Mouse (Mus musculus) large intestine, adult 2 months (tissue): ENCODE results near the gene Anln. TPM values are rescaled to one million over a fixed set of nuclear protein-coding genes. Genes with fewer than 3 reads are reported as not detected.
"Not testable (repeated sequence)": the region's sequence is repeated elsewhere in the genome, so short reads cannot be mapped to it uniquely, and the experiment has no call there.

Source experiments
- DNase-seq: peaks from one replicate; pipeline ENCODE4 v3.0.0-alpha.2; 2012; ENCODE audit warnings: low read depth, low spot score
- WGBS: fragments of 180-500 bp; shearing (Covaris S2); methylation state at CpG from one replicate; pipeline ENCODE4 v1.1.7; 2018; 5-methylcytosine and 5-hydroxymethylcytosine counted together
- polyA plus RNA-seq: library from polyadenylated mRNA; depleted of rRNA; stranded (reverse); fragments of >200 nt; gene quantifications from 2 replicates; pipeline ENCODE4 v1.2.3, GENCODE M21; 2012

Anln gene
- polyA plus RNA-seq, 1 experiment = 3.4 TPM

DNA sequence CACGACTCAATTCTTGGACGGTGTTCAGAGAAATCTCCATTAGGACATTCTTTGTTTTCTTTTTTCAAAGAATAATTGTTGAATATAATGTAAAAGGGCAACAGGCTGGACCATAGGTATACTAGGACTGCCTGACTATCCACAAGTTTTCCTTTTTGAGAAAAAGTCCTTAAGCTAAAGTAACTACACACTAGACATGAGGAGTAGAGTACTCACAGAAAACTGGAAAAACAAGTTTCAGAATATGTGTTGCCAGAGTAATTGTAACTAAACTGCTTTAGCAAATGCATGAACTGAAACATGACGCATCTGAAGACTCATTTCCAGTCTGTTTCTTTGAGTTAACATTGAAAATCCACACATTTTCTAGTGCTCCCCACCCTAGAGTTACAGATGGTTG lies 16.4 kb upstream of the Anln start:
- DNase-seq = no peak
- 51% methylated on average over 3 of the region's 3 CpGs for WGBS

DNA sequence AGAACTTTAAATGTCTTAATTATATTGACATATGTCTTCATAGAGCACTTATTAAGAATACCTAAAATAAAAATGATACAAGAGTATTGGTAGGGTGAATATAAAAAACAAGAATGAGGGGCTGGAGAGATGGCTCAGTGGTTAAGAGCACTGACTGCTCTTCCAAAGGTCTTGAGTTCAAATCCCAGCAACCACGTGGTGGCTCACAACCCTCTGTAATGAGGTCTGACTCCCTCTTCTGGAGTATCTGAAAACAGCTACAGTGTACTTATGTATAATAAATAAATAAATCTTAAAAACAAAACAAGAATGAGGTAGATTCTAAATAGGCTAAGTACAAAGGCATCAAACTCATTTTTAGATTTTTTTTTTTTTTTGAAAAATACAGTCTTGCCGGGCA lies 14.5 kb upstream of the Anln start:
- not testable (repeated sequence) for DNase-seq
- WGBS = 62% methylated on average over 2 of the region's 2 CpGs

DNA sequence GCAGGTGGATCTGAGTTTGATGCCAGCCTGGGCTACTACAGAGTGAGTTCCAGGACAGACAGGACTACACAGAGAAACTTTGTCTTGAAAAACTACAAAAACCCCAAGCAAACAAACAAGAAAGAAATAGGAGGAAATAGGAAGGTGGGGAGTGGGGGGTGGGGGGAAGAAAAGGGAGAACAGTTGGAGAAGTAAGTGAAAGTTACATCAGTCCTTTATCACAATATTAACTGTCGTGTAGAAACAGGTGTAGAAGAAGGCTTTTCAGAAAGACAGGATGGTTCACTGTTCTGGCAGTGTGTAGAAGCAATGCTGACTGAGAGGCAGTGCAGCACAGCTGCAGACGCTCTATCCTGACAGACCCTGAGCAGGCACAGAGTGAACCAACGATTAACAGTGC lies 14.0 kb upstream of the Anln start:
- WGBS = 74% methylated on average over 3 of the region's 3 CpGs

DNA sequence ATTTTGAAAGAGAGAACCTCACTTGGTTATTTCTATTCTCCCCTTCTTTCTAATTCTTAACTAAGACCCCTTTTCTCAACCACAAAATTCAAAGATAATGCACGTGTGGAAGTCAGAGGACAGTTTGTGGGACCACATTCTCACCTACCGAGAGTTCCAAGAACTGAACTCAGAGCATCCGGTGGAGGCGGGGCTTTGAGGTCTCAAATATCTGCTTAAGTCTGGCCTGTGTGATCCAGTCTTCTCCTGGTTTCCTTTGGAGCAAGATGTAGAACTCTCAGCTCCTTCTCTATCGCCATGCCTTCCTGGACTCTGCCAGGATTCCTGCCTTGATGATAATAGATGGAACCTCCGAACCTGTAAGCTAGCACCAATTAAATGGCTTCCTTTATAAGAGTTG lies 13.0 kb upstream of the Anln start:
- WGBS = 88% methylated on average over 6 of the region's 6 CpGs
- DNase-seq = no peak

More for the DNA sequence above, 14.0 kb upstream of the Anln start:
- DNase-seq = no peak

DNA sequence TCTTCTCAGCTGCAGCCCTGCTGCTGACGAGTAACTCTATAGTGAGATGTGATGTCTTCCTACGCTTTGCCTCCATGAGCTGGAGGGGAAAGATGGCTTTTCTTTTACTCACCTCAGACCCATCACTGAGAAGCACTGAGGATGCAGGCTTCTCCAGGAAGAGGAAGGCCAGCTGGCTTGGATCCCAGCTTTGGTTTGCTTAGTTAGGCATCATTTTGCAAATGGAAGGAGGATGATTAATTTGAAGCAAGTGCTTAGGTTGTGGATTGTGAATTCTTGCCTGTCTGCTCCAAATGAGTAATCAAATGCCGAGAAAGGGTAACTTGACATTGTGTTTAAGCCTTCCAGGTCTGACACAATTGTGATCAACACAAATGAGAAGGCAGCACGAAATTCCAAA lies 10.0 kb upstream of the Anln start:
- WGBS = 75% methylated on average over 4 of the region's 4 CpGs
- DNase-seq = no peak

DNA sequence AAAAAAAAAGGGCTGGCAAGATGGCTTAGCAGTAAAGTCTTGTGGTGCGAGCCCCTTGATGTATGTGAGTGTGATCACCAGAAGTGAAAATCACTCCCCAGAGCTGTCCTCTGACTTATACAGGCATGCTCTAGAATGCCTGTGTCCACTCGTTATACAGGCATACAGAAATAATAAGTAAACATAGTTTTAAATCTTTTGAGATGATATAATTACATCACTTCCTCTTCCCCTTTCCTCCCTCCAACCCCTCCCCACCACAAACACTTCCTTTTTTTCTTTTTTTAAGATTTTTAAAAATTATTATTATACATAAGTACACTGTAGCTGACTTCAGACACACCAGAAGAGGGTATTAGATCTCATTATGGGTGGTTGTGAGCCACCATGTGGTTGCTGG lies 5.7 kb upstream of the Anln start:
- WGBS = 65% methylated on average over 2 of the region's 2 CpGs
- no peak for DNase-seq

DNA sequence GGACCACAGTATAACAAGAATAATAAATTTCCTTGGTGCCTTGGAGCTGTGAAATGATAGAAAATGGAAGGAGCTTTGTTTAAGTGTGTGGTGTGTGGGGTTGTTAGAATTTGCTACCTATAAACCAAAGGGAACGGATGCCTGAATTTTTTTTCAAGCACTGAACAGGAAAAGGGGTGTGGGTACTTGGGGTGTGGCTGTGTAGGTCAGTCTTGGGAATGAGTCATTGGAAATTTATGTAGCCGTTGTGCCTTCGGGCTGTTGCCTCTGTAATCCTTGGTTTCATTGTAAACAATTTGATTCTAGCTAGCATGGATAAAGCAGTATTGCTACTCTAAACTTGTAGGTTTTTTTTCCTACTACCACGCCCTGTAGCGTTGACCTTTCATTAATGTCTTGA lies 1.4 kb upstream of the Anln start:
- no peak for DNase-seq
- 32% methylated on average over 5 of the region's 5 CpGs for WGBS

DNA sequence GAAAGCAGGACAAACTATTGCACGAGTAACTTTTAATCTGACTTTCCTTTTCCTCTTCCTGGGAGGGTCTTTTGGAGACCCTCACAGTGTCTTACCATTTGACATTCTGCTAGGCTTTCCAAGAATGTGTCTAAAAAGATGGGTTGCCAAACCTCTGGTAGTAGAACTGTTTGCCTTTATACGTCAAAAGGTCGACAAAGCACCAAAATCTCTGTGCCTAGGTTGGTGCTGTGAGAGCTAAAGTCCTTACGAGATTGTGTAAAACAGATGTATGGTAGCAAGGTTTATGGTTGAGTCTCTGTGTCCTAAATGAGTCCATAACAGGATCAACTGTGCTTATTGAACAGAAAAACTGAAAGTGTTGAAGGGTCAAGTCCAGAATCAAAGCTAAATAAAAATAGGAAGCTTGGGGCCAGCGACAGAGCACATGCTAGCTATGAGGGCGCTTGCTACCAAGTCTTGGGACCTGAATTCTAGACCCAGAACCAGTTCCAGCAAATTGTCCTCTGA lies 803 bp upstream of the Anln start:
- 52% methylated on average over 6 of the region's 6 CpGs for WGBS
- no peak for DNase-seq

DNA sequence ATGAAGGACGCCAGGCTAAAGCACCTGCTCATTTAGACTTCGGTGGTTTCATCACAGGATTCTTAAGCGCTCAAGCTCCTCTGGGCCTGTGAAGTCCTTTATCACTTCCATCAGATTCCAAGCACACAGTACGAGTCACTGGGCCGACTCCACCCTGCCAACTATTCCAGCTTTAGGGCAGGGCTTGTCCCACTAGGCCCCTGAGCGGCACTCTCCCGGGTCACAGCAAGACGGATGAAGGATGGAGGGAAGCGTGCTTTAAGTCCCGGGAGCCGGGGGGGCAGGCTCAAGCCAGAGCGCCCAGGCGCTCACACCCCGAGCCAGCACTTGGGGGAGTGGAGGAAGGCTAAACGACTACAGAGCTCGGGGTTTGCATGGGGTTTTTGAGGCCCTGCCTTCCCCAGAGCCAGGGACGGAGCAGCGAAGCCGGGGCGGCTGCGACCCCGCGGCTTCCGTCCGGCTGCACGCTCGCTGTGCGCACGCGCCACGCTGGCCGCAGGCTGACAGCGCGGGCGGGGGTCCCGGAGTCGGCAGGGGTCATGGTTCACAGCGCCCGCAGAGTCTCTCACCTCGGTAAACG lies 497 bp downstream of the Anln start:
- no peak for DNase-seq
- under 1% methylated on average over 41 of the region's 41 CpGs for WGBS

DNA sequence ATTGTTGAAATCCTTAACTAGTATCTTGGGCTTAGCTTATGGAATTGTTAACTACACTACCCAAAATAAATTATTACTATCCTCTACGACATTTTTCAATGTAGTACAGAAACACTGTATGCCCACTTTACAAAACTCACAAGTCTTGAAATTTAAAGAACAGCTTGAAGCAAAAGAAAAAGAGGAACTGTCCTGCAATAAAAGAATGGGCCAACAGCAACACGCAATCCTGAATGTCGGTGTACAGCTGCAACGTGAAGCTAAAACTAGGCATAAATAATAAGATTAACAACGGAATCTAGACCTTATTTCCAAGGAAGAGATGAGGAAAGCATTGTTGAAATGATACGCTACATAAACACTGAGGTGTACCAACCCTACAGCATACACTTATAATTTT lies 1.1 kb downstream of the Anln start:
- no peak for DNase-seq
- WGBS = 11% methylated on average over 6 of the region's 6 CpGs

DNA sequence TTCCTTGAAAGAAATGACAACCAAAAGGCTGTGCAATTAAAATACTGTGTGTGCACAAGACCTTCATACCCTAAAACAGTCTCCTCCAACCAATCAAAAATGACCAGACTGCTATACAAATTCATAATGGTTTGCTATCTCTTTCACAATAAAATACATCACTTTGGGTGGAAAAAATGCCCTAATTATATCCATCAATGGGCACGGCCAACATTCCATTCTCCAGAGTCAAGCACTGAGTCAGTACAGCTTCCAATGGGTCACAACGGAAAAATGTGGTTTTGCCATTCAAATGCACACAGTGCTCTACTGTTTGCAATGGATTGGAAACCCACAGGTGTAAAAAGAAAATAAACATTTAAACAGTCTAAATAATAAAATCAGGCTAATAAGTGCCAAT lies 3.1 kb downstream of the Anln start:
- DNase-seq = no peak
- WGBS = 53% methylated on average over 2 of the region's 2 CpGs

DNA sequence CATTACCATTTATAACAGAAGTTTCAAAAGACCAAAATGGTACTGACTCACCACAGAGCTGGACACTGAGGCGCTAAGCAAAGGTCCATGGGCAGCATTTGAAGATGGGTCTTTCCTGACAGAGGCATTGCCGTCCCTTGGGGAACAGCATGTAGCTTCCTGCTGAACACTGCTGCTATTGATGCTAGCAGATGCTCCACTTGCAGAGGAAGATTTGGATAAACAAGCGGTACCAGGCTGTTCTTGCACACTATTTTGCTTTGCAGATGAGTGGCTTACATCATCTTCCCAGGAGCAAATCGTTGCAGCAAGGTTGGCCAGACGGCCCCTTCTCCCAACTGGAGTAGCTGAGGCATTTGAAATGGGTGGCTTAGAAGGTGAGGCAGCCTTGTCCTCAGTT lies 12.9 kb downstream of the Anln start:
- 88% methylated on average over 5 of the region's 5 CpGs for WGBS
- no peak for DNase-seq

DNA sequence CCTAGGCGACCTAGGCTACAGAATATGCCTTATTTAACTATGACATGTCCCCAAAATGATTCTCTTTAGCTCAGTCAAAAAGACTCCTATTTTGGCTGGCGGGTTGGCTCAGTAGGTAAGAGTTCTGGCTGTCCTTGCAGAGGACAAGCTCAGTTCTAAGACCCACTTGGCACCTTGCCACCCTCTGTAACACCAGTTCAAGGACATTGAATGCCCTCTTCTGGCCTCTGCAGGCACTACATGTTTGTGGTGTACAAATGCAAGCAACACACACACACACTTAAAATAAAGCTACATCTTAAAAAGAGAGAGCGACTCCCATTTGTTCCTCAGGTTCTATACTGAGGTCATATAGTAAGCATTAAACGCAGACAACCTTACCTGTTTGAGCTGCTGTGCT lies 16.2 kb downstream of the Anln start:
- DNase-seq = no peak
- WGBS = 97% methylated on average over 4 of the region's 4 CpGs

DNA sequence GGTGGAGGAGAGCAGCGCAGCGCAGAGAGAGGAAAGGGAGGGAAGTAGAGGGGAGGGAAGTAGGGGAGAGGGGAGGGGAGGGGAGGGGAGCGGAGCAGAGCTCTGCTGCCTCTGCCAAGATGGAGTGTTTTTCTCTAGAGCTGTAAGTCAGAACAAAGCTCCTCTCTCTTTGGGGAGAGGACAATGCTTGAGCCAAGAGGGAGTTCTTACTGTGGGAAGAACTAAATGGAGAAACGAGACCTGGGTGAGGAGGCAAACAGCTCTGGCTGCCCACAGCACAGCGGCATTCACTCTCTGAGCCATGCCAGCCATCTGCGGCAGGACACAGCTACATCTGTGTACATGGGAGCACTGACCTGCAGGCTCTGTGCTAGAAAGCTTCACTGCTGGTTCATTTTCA lies 21.0 kb downstream of the Anln start:
- DNase-seq = no peak
- WGBS = 78% methylated on average over 6 of the region's 6 CpGs

DNA sequence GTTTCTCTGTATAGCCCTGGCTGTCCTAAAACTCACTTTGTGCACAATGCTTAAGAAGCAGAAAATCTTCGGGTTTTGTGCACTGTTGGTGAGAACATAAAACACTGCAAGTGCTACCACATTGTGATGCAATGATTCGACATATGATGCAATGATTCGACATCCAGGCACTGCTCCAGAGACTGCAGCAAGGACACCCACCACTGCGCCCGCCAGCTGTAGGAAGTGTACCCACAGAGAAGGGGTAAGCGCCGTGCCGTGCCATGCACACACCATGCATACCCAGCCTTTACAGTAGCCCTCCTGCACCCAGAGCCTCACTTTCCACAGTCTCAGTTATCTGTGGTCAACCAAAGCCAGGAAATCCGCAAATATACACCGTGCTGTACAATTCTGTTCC lies 22.4 kb downstream of the Anln start:
- DNase-seq = no peak
- 89% methylated on average over 10 of the region's 10 CpGs for WGBS

DNA sequence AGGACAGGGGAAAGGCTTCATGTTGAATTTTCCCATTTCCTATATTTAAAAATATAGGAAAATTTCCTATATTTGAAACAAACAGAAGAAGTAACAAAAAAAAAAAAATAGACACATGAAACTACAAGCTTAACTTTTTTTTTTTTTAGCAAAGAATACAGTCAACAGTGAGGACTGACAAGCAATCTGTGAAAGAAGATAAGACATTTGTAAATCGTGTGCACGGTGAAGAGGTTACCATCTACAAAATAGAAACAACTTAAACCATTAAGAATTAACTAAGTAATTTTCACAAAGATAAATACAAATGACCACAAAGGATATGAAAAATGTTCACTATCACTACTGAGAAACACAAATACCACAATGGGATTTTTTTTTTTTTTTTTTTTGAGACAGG lies 22.8 kb downstream of the Anln start:
- 96% methylated on average over 2 of the region's 2 CpGs for WGBS

DNA sequence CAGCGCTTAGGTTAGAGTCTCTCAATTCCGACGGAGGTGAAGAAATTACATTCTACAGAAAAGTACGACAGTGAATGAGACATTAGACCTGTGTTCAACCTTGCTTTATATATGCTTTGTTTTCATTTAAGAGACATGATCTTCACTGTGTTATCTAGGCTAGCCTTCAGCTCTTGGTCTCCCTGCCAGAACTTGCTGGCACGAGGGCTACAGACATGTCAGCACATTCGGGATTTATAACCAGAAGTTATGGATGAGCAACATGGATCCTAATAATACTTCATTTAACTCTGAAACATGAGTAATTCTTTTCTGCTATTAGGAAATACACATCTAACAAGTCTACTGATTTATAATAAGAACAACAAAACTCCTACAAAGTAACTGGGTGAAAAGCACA lies 28.1 kb downstream of the Anln start:
- WGBS = 88% methylated on average over 6 of the region's 6 CpGs

More for the DNA sequence above, 22.8 kb downstream of the Anln start:
- no peak for DNase-seq

DNA sequence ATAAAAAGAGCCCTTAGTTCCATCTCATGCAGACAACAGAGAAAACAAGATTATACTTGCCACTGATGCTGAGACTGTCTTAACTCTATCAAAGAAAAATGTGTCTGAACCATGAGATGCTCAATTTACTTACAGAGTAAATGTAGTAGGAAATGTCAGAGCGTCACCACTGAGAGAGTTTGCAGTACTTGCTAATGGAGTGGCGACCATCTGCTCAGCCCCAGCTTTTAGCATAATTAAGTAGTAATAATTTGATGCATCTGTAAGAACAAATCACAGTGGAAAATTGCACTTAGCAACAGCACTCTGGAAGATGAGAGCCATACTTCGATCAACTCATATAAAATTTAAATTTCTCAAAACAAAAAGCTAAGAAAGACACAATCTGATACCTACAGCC lies 33.1 kb downstream of the Anln start:
- WGBS = 92% methylated on average over 3 of the region's 3 CpGs
- no peak for DNase-seq

More for the DNA sequence above, 28.1 kb downstream of the Anln start:
- DNase-seq = no peak

DNA sequence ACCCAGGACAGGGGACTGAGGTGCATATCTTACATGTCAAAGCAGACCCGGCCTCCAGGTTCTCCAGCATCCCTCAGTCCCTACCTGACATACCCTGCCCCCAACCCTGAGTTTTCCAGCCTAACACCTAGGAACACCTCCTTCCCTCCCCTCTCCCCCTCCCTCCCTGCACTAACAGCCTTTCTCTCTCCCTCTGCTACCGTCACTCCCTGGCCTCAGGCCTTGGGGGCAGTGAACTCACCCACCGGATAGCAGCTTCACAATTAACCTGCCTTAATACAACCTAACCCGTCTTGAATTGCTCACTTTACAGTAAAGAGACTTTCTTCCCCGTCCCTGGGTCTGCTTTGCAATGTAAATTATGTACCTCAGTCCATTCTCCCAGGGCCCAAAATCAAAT lies 35.1 kb downstream of the Anln start:
- 94% methylated on average over 5 of the region's 5 CpGs for WGBS
- no peak for DNase-seq

DNA sequence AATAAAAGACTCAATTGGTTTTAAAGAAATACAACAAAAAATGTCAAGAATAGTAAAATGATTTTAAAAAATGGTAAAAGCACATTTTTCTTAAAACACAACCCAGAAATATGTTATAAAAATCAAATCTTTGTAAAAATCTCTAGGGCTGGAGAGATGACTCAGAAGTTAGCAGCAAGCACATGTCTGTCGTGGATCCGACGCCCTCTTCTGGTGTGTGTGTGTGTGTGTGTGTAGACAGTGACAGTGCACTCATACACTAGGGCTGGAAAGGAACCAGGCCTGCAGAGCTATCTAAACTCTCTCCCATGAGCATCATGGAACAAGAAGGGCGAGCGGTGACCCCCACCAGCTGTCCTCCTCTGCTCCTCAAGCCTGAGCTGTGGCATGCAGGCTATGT lies 35.5 kb downstream of the Anln start:
- DNase-seq = no peak
- 93% methylated on average over 5 of the region's 5 CpGs for WGBS

DNA sequence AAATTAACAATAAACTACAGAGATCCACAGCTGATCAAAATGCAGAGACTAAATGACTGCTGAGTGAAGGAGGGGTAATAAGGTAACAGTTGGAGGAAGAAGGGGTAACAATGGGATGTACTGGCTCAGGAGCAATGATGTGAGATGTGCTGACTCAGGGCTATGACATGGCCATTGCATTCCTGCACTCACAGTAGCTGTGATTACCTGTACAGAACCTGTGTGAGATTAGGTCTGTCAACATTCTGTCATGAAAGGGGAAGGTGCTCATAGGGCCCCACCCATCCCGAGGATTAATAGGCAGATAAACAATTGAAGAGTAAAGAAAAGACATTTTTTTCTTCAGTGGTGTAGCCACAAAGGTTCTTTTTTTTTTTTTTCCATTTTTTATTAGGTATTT lies 48.7 kb downstream of the Anln start:
- DNase-seq = no peak
- WGBS = 66% methylated on average over 1 of the region's 1 CpGs

DNA sequence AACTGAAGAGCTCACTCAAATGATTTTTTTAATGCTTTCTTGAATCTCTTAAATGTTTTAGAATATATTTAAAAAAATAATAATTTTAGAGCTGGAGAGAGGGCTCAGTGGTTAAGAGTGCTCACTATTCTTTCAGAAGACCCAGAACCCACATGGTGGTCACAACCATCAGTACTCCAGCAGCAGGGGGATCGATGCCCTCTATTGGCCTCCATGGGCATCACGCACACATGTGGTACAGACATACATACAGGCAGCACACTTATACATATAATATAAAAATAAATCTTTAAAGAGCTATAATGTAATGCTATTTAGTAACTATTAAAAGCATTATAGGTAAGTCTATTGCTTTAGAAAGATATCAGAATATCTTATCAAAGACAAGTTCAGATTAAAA lies 51.8 kb downstream of the Anln start:
- no peak for DNase-seq
- 99% methylated on average over 2 of the region's 2 CpGs for WGBS
